Mouse (Mus musculus): ENCODE data around the gene Arhgef25.

DNA sequence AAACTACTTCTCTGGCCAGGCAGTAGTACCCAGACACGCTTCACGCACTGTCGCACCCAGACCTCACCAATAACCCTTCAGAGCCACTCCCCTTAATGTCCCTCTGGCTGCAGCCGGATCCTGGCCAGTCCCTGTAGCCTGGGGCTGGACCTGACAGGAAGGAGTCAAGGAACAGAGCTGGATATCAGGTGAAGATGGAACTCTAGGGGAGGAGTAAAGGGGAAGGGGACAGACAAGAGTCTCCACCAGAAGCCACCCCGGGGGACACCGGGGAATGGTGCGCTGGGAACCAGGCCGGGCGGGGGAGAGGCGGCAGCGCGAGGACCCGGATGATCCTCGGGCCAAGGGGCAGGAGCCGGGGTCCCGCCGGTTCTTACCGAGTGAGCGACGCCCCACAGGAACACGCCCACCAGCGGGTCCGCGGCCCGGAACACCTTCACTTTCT is 21.1 kb upstream of the Arhgef25 start:
- TF ChIP-seq CTCF (IDR thresholded peaks at IDR 0.05; ENCODE audit: low read depth): no peak
- no peak for TF ChIP-seq EP300 (IDR thresholded peaks at IDR 0.05; ENCODE audit: low read depth)

Data from liver, embryonic 14.5 days (tissue).